Mouse (Mus musculus): Measurements from ENCODE around the gene Gm2a. TPM values are rescaled to one million over a fixed set of nuclear protein-coding genes. Genes with fewer than 3 reads are reported as not detected.

Gm2a gene
- polyA plus RNA-seq (2015; fragmentation: Nextera tagmentation; extraction: Ambion mirVana), result 33.1 and 37.1 TPM in 2 replicates

DNA sequence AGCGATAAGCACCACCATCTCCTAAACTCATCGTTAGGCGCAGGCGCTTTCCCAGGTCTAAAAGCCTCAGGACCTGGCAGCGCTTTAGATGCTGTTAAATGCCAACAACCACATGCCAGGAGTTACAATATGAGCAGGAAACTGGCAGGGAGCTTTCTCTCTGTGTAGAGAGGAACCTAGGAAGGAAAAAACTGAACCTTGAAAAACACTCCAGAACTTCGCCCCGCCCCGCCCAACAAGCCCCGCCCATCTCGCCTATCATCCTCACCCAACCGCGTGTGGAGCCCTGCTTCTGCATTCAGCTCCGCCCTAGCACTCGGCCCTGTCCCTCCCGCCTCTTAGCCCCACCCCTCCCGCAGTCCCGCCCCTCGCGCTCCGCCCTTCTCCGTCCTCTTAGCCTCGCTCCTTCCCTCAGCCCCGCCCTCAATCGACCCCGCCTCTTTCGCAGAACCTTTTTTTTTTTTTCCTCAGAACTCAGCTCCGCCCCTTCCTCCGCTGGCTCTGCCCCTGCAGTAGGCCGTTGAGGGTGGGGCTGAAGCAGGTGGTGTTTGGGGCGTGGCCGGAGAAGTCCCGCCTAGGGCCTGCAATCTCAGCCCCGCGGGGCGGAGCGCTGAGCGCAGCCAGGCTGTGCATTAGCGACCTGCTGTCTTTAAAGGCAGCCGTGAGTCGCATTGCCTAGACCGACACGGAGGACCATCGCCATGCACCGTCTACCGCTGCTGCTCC is at the start of gene Gm2a:
TSS of gene Gm2a (plus strand) at position 653 of the 726 bp plus-strand sequence.
- Histone ChIP-seq H3K4me2 (peak within 1 kb of the TSS; percentile 84), H3K4me1 (peaks cover 24% of the 10 kb centered on the region), H3K27ac (replicated peaks) (peak within 1 kb of the TSS; percentile 84), H3K9ac (replicated peaks) (peak within 1 kb of the TSS; percentile 80), H3K4me3 (replicated peaks) (peak within 1 kb of the TSS; percentile 67), H3K36me3 (no peaks in the 10 kb centered on the region), H3K9me3 (replicated peaks) (no peaks in the 10 kb centered on the region), H3K27me3 (replicated peaks) (no peaks in the 10 kb centered on the region)
- ATAC-seq (ENCODE audit: low FRiP score), result peak; percentile 97
- 3% methylated on average over 40 of the region's 45 CpGs for WGBS

DNA sequence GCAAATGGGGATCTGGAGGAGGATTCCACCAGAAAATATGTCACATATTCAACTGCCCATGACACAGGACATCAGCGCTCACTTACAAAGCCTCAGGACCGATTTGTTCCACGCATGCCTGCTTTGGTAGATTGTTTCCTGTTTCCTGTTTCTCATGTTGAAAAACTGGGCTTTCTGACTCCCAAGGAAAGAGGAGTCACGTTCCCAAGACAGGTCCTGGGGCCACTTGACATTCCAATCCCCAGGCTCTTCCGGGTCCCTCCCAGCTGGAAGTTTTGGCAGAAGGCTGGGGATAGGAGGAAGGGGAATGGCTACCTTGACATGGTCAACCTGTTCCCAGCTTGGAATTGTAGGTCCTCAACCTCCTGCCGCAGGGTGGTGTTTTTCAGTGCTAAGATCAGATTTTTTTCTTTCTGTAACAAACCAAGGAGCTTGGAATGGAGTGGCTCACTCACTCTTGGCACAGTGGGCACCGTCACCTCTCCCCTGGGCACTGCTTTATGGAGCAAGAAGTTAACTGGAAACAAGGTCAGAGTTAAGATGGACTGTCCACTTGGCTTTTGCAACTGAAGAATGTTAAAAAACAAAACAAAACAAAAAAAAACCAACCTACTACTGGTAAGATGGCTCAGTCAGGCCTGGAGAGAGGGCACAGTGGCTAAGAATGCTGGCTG is 46.9 kb upstream of the Gm2a start:
- Histone ChIP-seq H3K4me1 (no peaks in the 10 kb centered on the region), H3K27me3 (replicated peaks) (no peaks in the 10 kb centered on the region), H3K9me3 (replicated peaks) (no peaks in the 10 kb centered on the region), H3K4me2 (no peak overlapping the region), H3K27ac (replicated peaks) (no peak overlapping the region), H3K9ac (replicated peaks) (no peak overlapping the region), H3K36me3 (no peaks in the 10 kb centered on the region), H3K4me3 (replicated peaks) (no peak overlapping the region)
- 86% methylated on average over 7 of the region's 7 CpGs for WGBS
- ATAC-seq (ENCODE audit: low FRiP score), result no peak

GRCm38 (mm10) chr11:55057511-55057910 is 40.4 kb upstream of the Gm2a start:
- Histone ChIP-seq H3K27ac (replicated peaks) (no peak overlapping the region), H3K4me1 (no peaks in the 10 kb centered on the region), H3K9ac (replicated peaks) (no peak overlapping the region), H3K4me3 (replicated peaks) (no peak overlapping the region), H3K27me3 (replicated peaks) (no peaks in the 10 kb centered on the region), H3K9me3 (replicated peaks) (no peaks in the 10 kb centered on the region), H3K36me3 (no peaks in the 10 kb centered on the region), H3K4me2 (no peak overlapping the region)
- ATAC-seq (ENCODE audit: low FRiP score), result no peak
- WGBS, result 84% methylated on average over 3 of the region's 3 CpGs

- Histone ChIP-seq H3K4me2 (no peak overlapping the region), H3K27ac (replicated peaks) (no peak overlapping the region), H3K27me3 (replicated peaks) (no peaks in the 10 kb centered on the region), H3K36me3 (no peaks in the 10 kb centered on the region), H3K9me3 (replicated peaks) (no peaks in the 10 kb centered on the region), H3K4me1 (no peaks in the 10 kb centered on the region), H3K4me3 (replicated peaks) (no peak overlapping the region), H3K9ac (replicated peaks) (no peak overlapping the region)
- 93% methylated on average over 5 of the region's 5 CpGs for WGBS
- no peak for ATAC-seq (ENCODE audit: low FRiP score)
Measured at GRCm38 (mm10) chr11:55060802-55061201, 37.1 kb upstream of the Gm2a start.

DNA sequence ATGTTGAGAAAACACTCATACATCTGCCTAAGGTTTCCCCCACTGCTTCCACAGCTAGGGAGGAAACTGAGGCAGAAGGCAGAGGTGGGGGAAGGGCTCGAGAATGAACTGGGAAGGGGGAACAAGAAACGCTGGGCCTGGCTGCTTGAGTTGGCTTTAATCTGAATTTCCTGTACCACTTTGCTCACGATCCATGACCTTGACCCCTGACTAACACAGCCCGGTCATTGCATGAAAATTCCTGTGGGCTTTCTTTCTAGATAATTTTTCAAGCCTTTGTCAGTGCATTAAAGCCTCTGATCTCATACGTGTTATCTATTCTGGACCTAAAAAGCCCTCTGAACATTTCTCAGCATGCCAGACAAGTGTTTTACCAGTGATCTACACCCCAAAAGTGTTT is 35.1 kb upstream of the Gm2a start:
- Histone ChIP-seq H3K4me2 (no peak overlapping the region), H3K36me3 (no peaks in the 10 kb centered on the region), H3K27ac (replicated peaks) (no peak overlapping the region), H3K27me3 (replicated peaks) (no peaks in the 10 kb centered on the region), H3K4me1 (no peaks in the 10 kb centered on the region), H3K9ac (replicated peaks) (no peak overlapping the region), H3K4me3 (replicated peaks) (no peak overlapping the region), H3K9me3 (replicated peaks) (no peaks in the 10 kb centered on the region)
- WGBS, result 57% methylated on average over 5 of the region's 5 CpGs
- ATAC-seq (ENCODE audit: low FRiP score), result no peak

- no peaks in the 10 kb centered on the region for H3K36me3 ChIP-seq
- ATAC-seq (ENCODE audit: low FRiP score), result no peak
- H3K4me1 ChIP-seq, result no peaks in the 10 kb centered on the region
- no peak overlapping the region for H3K4me2 ChIP-seq
- no peak overlapping the region for H3K27ac ChIP-seq (replicated peaks)
- no peak overlapping the region for H3K9ac ChIP-seq (replicated peaks)
- H3K27me3 ChIP-seq (replicated peaks), result no peaks in the 10 kb centered on the region
- H3K4me3 ChIP-seq (replicated peaks), result no peak overlapping the region
- WGBS, result 72% methylated on average over 4 of the region's 4 CpGs
- no peaks in the 10 kb centered on the region for H3K9me3 ChIP-seq (replicated peaks)
Measured at GRCm38 (mm10) chr11:55066921-55067320, 31.0 kb upstream of the Gm2a start.

- H3K9me3 ChIP-seq (replicated peaks), result no peaks in the 10 kb centered on the region
- no peak overlapping the region for H3K4me3 ChIP-seq (replicated peaks)
- WGBS, result 60% methylated on average over 2 of the region's 2 CpGs
Measured at GRCm38 (mm10) chr11:55069023-55069422, 28.9 kb upstream of the Gm2a start.

DNA sequence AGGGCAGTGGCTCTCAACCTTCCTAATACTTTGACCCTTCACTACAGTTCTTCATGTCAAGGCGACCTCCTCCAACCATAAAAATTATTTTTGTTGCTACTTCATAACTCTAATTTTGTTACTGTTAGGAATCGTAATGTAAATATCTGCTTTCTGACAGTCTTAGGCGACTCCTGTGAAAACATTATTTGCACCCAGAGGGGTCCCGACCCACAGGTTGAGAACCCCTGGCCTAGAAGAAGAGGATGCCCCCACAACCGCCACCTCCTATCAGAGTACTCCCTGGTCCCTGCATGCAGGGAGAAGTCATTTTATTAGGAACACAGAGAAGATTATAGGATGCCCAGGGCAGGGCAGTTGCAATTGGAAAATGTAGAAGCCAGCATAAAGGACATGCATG is 26.6 kb upstream of the Gm2a start:
- whole genome bisulfite sequencing, result 93% methylated on average over 5 of the region's 5 CpGs
- no peak overlapping the region for H3K9ac ChIP-seq (replicated peaks)
- H3K9me3 ChIP-seq (replicated peaks), result no peaks in the 10 kb centered on the region
- no peak overlapping the region for H3K4me2 ChIP-seq
- no peak for ATAC-seq (ENCODE audit: low FRiP score)
- no peak overlapping the region for H3K4me3 ChIP-seq (replicated peaks)
- no peak overlapping the region for H3K27ac ChIP-seq (replicated peaks)
- H3K27me3 ChIP-seq (replicated peaks), result 0 out of 2 replicates have a peak, but pooled peaks cover under 1% of the 10 kb centered on the region
- no peaks in the 10 kb centered on the region for H3K4me1 ChIP-seq
- no peaks in the 10 kb centered on the region for H3K36me3 ChIP-seq

More at GRCm38 (mm10) chr11:55069023-55069422, 28.9 kb upstream of the Gm2a start:
- no peak for ATAC-seq (ENCODE audit: low FRiP score)
- Histone ChIP-seq H3K4me1 (no peaks in the 10 kb centered on the region), H3K36me3 (no peaks in the 10 kb centered on the region), H3K27me3 (replicated peaks) (no peaks in the 10 kb centered on the region), H3K27ac (replicated peaks) (no peak overlapping the region), H3K4me2 (no peak overlapping the region), H3K9ac (replicated peaks) (no peak overlapping the region)

DNA sequence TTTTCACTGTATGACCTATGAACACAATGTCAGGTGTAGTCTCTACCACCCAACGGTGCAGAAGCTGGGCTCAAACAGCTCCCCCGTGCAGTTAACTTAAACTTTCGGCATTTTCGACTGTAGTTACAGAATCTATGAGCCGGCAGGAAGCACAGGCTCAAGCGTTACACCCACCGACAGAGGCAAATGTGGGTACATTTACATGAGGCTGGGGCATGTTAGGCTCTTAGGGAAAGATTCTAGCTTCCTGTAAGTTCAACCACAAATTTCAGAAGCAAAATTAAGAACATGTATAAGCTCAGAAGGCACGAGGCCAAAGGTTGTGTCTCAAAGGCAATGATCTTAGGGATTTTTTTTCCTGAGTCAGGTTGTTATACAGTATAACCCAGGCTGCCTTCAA is 25.4 kb upstream of the Gm2a start:
- Histone ChIP-seq H3K36me3 (no peaks in the 10 kb centered on the region), H3K4me1 (peaks cover 5% of the 10 kb centered on the region), H3K9ac (replicated peaks) (no peak overlapping the region), H3K27ac (replicated peaks) (no peak overlapping the region), H3K9me3 (replicated peaks) (no peaks in the 10 kb centered on the region), H3K4me2 (no peak overlapping the region), H3K4me3 (replicated peaks) (no peak overlapping the region), H3K27me3 (replicated peaks) (peaks cover 3% of the 10 kb centered on the region; the same call in 1 of the 2 replicates)
- no peak for ATAC-seq (ENCODE audit: low FRiP score)
- 89% methylated on average over 8 of the region's 8 CpGs for WGBS

- Histone ChIP-seq H3K9me3 (replicated peaks) (no peaks in the 10 kb centered on the region), H3K4me2 (no peak overlapping the region), H3K27me3 (replicated peaks) (peaks cover 3% of the 10 kb centered on the region; the same call in 1 of the 2 replicates), H3K36me3 (no peaks in the 10 kb centered on the region), H3K27ac (replicated peaks) (no peak overlapping the region), H3K4me3 (replicated peaks) (no peak overlapping the region), H3K9ac (replicated peaks) (no peak overlapping the region), H3K4me1 (peaks cover 11% of the 10 kb centered on the region)
- ATAC-seq (ENCODE audit: low FRiP score), result no peak
- 85% methylated on average over 10 of the region's 10 CpGs for WGBS
Measured at GRCm38 (mm10) chr11:55073191-55073590, 24.7 kb upstream of the Gm2a start.

DNA sequence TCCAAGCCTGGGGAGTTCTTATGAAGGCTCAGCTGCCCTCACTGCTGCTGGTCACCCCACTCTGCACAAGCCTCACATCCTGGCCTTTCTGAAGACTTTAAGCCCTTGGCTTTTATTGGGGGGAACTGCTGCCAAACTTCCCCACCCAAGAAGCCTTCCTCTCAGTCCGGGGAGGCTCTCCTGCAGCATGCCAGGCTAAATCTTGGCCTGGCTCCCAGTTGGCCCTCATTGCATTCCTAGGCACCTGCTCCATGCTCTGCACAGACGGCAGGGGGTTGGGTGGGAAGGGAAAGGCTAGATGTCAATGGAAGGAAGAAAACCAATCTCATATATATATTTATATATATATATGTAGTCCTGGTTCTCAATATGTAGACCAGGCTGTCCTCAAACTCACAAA is 22.3 kb upstream of the Gm2a start:
- no peaks in the 10 kb centered on the region for H3K9me3 ChIP-seq (replicated peaks)
- 55% methylated on average over 2 of the region's 2 CpGs for WGBS
- H3K4me2 ChIP-seq, result no peak overlapping the region
- no peak overlapping the region for H3K9ac ChIP-seq (replicated peaks)
- peaks cover 15% of the 10 kb centered on the region for H3K27me3 ChIP-seq (replicated peaks)
- peaks cover 16% of the 10 kb centered on the region for H3K4me1 ChIP-seq
- ATAC-seq (ENCODE audit: low FRiP score), result no peak
- no peak overlapping the region for H3K27ac ChIP-seq (replicated peaks)
- H3K36me3 ChIP-seq, result no peaks in the 10 kb centered on the region
- H3K4me3 ChIP-seq (replicated peaks), result no peak overlapping the region

DNA sequence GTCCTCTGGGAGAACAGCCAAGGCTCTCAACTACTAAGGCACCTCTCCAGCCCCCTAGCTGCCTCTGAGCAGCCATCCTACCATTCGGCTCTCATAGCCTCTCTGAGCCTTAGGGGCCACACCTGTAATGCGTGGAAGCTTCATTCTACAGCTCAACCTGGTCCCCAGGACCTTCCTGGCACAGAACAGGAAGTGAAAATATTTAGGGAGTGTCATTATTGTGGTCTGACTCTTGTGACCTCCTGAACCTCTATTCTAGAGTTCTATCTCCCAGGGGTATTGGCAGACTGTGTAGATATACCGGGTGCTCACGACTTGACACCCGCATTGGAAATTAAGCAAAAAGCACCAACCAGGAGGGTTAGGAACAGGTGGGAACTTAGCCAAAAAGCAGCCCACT is 21.7 kb upstream of the Gm2a start:
- 98% methylated on average over 5 of the region's 5 CpGs for WGBS
- H3K4me2 ChIP-seq, result no peak overlapping the region

More for the DNA sequence above, 21.7 kb upstream of the Gm2a start:
- no peak overlapping the region for H3K27ac ChIP-seq (replicated peaks)
- H3K27me3 ChIP-seq (replicated peaks), result peaks cover 15% of the 10 kb centered on the region
- no peak for ATAC-seq (ENCODE audit: low FRiP score)
- no peak overlapping the region for H3K4me3 ChIP-seq (replicated peaks)
- H3K4me1 ChIP-seq, result peaks cover 16% of the 10 kb centered on the region
- no peaks in the 10 kb centered on the region for H3K9me3 ChIP-seq (replicated peaks)
- H3K36me3 ChIP-seq, result no peaks in the 10 kb centered on the region
- H3K9ac ChIP-seq (replicated peaks), result no peak overlapping the region
